Mouse (Mus musculus): ENCODE measurements around the gene Peli3. TPM values are rescaled to one million over a fixed set of nuclear protein-coding genes. Genes with fewer than 3 reads are reported as not detected.

Gene Peli3
- polyA plus RNA-seq, 1 experiment, result 3.6 TPM

GRCm38 (mm10) chr19:4889791-4890190 lies 53.1 kb downstream of the Peli3 start:
- WGBS, result 86% methylated on average over 10 of the region's 10 CpGs
- H3K4me1 ChIP-seq (ENCODE audit: control insufficient read depth, insufficient read depth, low read length), result no peaks in the 10 kb centered on the region
- no peaks in the 10 kb centered on the region for H3K27me3 ChIP-seq (replicated peaks; ENCODE audit: control insufficient read depth, insufficient read depth, low read length)

GRCm38 (mm10) chr19:4883961-4884360 lies 59.0 kb downstream of the Peli3 start:
- WGBS, result 91% methylated on average over 4 of the region's 4 CpGs
- H3K27ac ChIP-seq (ENCODE audit: insufficient read depth, low read depth, low read length), result no peak overlapping the region
- DNase-seq, result no peak
- TF ChIP-seq POLR2A (IDR thresholded peaks at IDR 0.05; ENCODE audit: low read depth, low read length) (no peak), CTCF (conservative IDR thresholded peaks at IDR 0.05; ENCODE audit: insufficient read depth, insufficient read length, low read depth, low read length) (no peak)
- H3K27me3 ChIP-seq (replicated peaks; ENCODE audit: control insufficient read depth, insufficient read depth, low read length), result no peaks in the 10 kb centered on the region
- no peaks in the 10 kb centered on the region for H3K36me3 ChIP-seq (ENCODE audit: control insufficient read depth, insufficient read depth, low read length)
- no peak overlapping the region for H3K4me3 ChIP-seq (ENCODE audit: insufficient read depth, low read depth, low read length)
- no peaks in the 10 kb centered on the region for H3K4me1 ChIP-seq (ENCODE audit: control insufficient read depth, insufficient read depth, low read length)

More at GRCm38 (mm10) chr19:4889791-4890190, 53.1 kb downstream of the Peli3 start:
- no peak for DNase-seq
- Histone ChIP-seq H3K4me3 (ENCODE audit: insufficient read depth, low read depth, low read length) (no peak overlapping the region), H3K36me3 (ENCODE audit: control insufficient read depth, insufficient read depth, low read length) (no peaks in the 10 kb centered on the region; the same call in 1 of the 2 replicates), H3K27ac (ENCODE audit: insufficient read depth, low read depth, low read length) (no peak overlapping the region)
- no peak for TF ChIP-seq POLR2A (IDR thresholded peaks at IDR 0.05; ENCODE audit: low read depth, low read length)
- TF ChIP-seq CTCF (conservative IDR thresholded peaks at IDR 0.05; ENCODE audit: insufficient read depth, insufficient read length, low read depth, low read length), result no peak

Other genes with a start within 250 kb of the Peli3 start
- gene Gm960, start 244.5 kb downstream of the Peli3 start, polyA plus RNA-seq (2012; rRNA removed), result 1.1 TPM in 2 replicates
- 11.0 and 12.0 TPM in 2 replicates for gene Sptbn2, start 232.0 kb downstream of the Peli3 start, polyA plus RNA-seq (2012; rRNA removed)
- gene Rbm4b, start 186.6 kb downstream of the Peli3 start, polyA plus RNA-seq (2012; rRNA removed), result 12.8 TPM in 2 replicates
- gene Rbm4, start 149.2 kb downstream of the Peli3 start, polyA plus RNA-seq (2012; rRNA removed), result 44.6 and 47.5 TPM in 2 replicates
- gene Gm21992, start 131.5 kb downstream of the Peli3 start, polyA plus RNA-seq (2012; rRNA removed), result 22.3 and 32.0 TPM in 2 replicates
- gene Rbm14, start 131.5 kb downstream of the Peli3 start, polyA plus RNA-seq (2012; rRNA removed), result 28.7 and 36.8 TPM in 2 replicates
- gene Ccs, start 103.8 kb downstream of the Peli3 start, polyA plus RNA-seq (2012; rRNA removed), result 144 and 192 TPM in 2 replicates
- 0.08 and 0.15 TPM in 2 replicates for gene Ccdc87, start 103.8 kb downstream of the Peli3 start, polyA plus RNA-seq (2012; rRNA removed)
- gene Ctsf, start 88.0 kb downstream of the Peli3 start, polyA plus RNA-seq (2012; rRNA removed), result 150 and 249 TPM in 2 replicates
- gene Actn3, start 65.2 kb downstream of the Peli3 start, polyA plus RNA-seq (2012; rRNA removed), result 0.61 and 13.4 TPM in 2 replicates
- gene Zdhhc24, start 64.5 kb downstream of the Peli3 start, polyA plus RNA-seq (2012; rRNA removed), result 19.8 and 26.9 TPM in 2 replicates
- 10.4 and 10.6 TPM in 2 replicates for gene Bbs1, start 36.5 kb downstream of the Peli3 start, polyA plus RNA-seq (2012; rRNA removed)
- gene Dpp3, start 14.8 kb downstream of the Peli3 start, polyA plus RNA-seq (2012; rRNA removed), result 73.8 and 84.4 TPM in 2 replicates
- 47.6 and 55.2 TPM in 2 replicates for gene Mrpl11, start 19.0 kb upstream of the Peli3 start, polyA plus RNA-seq (2012; rRNA removed)
- 0.05 and 0.23 TPM in 2 replicates for gene Npas4, start 47.2 kb upstream of the Peli3 start, polyA plus RNA-seq (2012; rRNA removed)
- gene Slc29a2, start 80.7 kb upstream of the Peli3 start, polyA plus RNA-seq (2012; rRNA removed), result 14.2 and 14.4 TPM in 2 replicates
- gene B4gat1, start 95.7 kb upstream of the Peli3 start, polyA plus RNA-seq (2012; rRNA removed), result 45.0 and 50.6 TPM in 2 replicates
- 0.46 and 0.66 TPM in 2 replicates for gene AC124502.3, start 95.8 kb upstream of the Peli3 start, polyA plus RNA-seq (2012; rRNA removed)
- 36.5 and 38.7 TPM in 2 replicates for gene Brms1, start 98.2 kb upstream of the Peli3 start, polyA plus RNA-seq (2012; rRNA removed)
- gene Rin1, start 107.4 kb upstream of the Peli3 start, polyA plus RNA-seq (2012; rRNA removed), result 2.8 and 4.7 TPM in 2 replicates
- 10.7 and 10.8 TPM in 2 replicates for gene Cd248, start 125.0 kb upstream of the Peli3 start, polyA plus RNA-seq (2012; rRNA removed)
- gene Tmem151a, start 142.4 kb upstream of the Peli3 start, polyA plus RNA-seq (2012; rRNA removed), result 4.9 and 5.6 TPM in 2 replicates
- gene Yif1a, start 145.4 kb upstream of the Peli3 start, polyA plus RNA-seq (2012; rRNA removed), result 258 and 297 TPM in 2 replicates
- 0.36 and 0.37 TPM in 2 replicates for gene Cnih2, start 155.4 kb upstream of the Peli3 start, polyA plus RNA-seq (2012; rRNA removed)
- 246 and 280 TPM in 2 replicates for gene Rab1b, start 163.9 kb upstream of the Peli3 start, polyA plus RNA-seq (2012; rRNA removed)
- gene Klc2, start 175.4 kb upstream of the Peli3 start, polyA plus RNA-seq (2012; rRNA removed), result 38.8 and 46.0 TPM in 2 replicates

All from kidney, adult 2 months (tissue).